Mouse (Mus musculus): ENCODE data around the gene Nell2.
"Not testable (repeated sequence)": the region's sequence is repeated elsewhere in the genome, so short reads cannot be mapped to it uniquely, and the experiment has no call there.

Gene Nell2

DNA sequence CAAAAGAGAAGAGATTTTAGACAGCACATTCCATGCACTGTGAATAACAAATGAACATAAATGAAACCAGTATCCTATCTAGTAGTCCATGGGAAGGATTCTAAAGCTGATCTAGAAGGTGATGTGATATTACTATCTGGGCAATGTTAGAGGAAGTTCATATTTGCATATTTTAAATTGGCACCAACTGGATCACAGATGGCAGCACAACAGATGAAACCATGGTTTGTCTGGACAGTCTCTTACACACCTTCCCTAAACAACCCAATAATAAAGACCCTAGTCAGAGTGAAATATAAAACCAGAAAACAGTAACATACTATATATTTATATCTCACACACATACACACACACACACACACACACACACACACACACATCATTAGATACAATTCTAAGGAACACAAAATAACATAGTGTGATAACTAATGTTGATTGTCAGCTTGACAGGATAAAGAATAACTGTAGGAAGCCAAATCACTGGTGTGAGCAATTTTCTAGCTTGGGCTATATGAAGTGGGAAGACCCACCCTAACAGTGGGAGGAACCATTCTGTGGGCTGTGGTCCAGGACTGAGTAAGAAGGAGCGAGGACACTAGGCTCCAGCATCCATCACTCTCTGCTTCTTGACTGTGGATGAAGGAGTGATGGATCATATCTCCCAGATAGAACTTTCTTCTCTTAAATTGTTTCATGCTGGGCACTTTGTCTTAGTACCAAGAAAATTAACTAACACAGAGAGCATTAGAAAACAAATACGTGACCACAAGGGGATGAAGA lies 268.5 kb downstream of the Nell2 start:
- in situ Hi-C loops (cut with MboI; ENCODE audit: low sequenced_read_pairs): no loop called here

GRCm38 (mm10) chr15:95257131-95257530 lies 271.2 kb downstream of the Nell2 start:
- in situ Hi-C loops (cut with MboI; ENCODE audit: low sequenced_read_pairs): no loop called here

- in situ Hi-C loops (cut with MboI; ENCODE audit: low sequenced_read_pairs): no loop called here
Observed at GRCm38 (mm10) chr15:95245516-95245915, 282.8 kb downstream of the Nell2 start.

GRCm38 (mm10) chr15:95243876-95244275 lies 284.5 kb downstream of the Nell2 start:
- in situ Hi-C loops (cut with MboI; ENCODE audit: low sequenced_read_pairs): no loop called here

GRCm38 (mm10) chr15:95241161-95241560 lies 287.2 kb downstream of the Nell2 start:
- in situ Hi-C loops (cut with MboI; ENCODE audit: low sequenced_read_pairs): no loop called here

GRCm38 (mm10) chr15:95237021-95237420 lies 291.3 kb downstream of the Nell2 start:
- in situ Hi-C loops (cut with MboI; ENCODE audit: low sequenced_read_pairs): not testable (repeated sequence)

- in situ Hi-C loops (cut with MboI; ENCODE audit: low sequenced_read_pairs): no loop called here
Observed at GRCm38 (mm10) chr15:95236509-95236908, 291.9 kb downstream of the Nell2 start.

- in situ Hi-C loops (cut with MboI; ENCODE audit: low sequenced_read_pairs): no loop called here
Observed at GRCm38 (mm10) chr15:95231171-95231570, 297.2 kb downstream of the Nell2 start.

GRCm38 (mm10) chr15:95216640-95217365 lies 311.6 kb downstream of the Nell2 start:
- in situ Hi-C loops (cut with MboI; ENCODE audit: low sequenced_read_pairs): no loop called here

DNA sequence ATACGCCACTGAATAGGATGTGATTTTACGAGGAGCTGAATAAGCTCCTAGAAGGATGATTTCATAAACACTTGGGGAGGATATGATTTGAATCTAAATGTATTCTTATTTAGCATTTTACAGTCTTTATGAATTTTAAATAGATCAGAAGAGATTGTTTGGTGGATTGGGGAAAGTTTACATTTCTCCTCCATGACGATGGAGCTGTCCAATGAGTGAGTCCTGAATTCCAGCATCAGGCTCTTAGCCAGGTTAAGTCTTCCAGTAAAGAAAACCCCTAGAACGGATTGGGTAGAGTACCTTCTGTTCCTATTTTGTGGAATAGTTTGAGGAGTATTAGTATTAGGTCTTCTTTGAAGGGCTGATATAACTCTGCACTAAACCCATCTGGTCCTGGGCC lies 317.8 kb downstream of the Nell2 start:
- in situ Hi-C loops (cut with MboI; ENCODE audit: low sequenced_read_pairs): no loop called here

DNA sequence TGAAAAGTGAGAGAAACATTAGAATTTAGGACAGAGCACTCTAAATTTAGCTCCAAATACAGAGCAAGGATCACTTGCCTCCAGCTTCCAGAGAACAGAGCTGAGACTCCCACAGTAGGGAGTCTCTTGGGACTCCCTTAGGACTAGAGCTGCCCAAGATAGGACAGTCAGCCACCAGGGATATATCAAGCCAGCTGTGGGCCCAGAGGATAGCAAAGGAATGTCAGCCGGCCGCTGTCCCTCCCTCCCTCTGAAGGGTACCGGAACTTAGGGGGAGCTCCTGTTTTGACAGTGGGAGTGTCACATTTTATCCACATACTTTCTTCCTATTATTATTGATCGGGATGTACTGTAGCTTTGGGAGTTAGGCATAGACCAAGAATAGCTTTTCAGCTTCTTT lies 319.2 kb downstream of the Nell2 start:
- in situ Hi-C loops (cut with MboI; ENCODE audit: low sequenced_read_pairs): no loop called here

DNA sequence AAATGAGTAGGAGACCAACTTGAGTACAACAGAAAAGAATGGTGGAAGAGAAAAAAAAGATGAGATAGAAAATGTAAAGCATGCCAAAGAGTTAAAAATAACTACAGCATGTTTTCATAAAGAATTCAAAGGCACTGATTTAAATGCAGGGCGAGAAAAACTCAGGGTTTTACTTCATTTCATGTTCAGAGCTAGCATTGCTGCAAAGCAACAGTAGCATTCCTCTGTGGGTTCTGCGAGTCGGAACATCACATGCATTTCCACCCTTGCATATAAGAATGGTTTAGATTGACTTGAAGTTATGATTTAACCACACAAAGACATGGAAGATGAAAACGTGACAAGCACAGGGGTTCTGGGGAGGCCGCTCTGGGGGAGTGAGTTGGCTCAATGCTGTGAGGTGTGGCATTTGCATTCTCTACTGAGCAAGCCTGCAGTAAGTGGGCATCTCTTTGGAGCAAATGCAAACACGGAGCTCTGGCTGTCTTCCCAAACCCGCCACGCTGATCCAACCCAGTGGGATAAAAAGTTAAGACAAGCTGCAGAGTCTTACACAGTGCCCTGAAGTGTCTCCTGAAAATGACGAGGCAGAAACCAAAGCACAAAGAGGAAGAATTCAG lies 334.6 kb downstream of the Nell2 start:
- in situ Hi-C loops (cut with MboI; ENCODE audit: low sequenced_read_pairs): no loop called here

GRCm38 (mm10) chr15:95192951-95193350 lies 335.4 kb downstream of the Nell2 start:
- in situ Hi-C loops (cut with MboI; ENCODE audit: low sequenced_read_pairs): no loop called here

DNA sequence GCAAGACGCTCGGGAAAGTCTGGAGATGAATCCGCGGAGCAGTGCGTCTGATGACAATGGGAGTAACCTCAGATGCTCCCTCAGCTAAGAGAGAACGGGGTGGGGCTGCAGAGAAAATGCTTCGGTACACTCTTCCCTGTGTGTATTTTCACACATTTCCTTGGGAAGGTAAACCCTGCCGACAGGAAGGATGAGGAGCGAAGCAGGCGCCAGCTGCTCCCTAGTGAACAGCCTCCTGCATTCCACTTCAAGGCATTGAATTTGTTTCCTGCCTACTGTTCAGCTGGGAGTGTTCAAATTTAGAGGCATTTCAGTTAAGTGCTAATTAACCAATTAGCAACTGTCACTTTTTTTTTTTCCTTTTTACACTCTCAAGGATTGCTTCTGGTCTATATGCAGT lies 342.1 kb downstream of the Nell2 start:
- in situ Hi-C loops (cut with MboI; ENCODE audit: low sequenced_read_pairs): no loop called here

DNA sequence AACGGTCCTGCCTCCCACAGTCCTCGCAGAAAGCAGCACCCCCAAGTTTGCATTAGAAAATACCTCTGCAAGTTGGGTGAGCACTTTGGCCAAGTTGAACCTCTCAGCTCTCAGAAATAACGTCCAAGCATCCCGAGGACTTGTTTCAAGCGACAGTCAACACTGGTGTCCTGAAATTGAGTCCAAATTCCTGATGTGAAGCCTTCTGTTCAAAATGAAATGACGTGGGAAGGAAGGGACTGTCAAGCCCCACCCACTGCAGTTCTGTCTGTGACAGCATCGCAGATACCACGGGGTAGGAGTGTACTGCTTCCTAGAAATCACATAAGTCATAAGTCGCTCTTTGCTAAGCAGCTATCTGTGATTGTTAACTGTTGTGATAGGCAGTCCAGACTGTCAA lies 342.9 kb downstream of the Nell2 start:
- in situ Hi-C loops (cut with MboI; ENCODE audit: low sequenced_read_pairs): no loop called here

- in situ Hi-C loops (cut with MboI; ENCODE audit: low sequenced_read_pairs): no loop called here
Observed at GRCm38 (mm10) chr15:95183450-95183849, 344.9 kb downstream of the Nell2 start.

DNA sequence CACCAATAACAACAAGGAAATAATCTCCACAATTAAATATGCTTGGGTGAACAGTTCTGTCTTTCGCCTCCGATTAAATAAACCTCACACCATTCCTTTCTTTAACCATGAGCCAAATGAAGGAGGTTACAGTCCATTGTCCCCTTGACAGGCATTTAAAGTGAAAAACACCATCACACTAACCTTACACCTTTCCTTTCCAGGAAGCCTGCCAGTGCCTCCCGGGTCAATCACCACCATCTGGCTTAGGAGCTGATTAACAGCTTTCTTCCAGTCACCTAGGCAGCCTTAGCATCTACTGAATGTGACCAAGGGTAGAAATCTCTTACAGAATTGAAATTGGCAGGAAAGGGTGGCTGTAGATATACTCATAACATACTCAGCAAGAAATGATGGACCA lies 371.5 kb downstream of the Nell2 start:
- in situ Hi-C loops (cut with MboI; ENCODE audit: low sequenced_read_pairs): no loop called here

GRCm38 (mm10) chr15:95145118-95145517 lies 383.2 kb downstream of the Nell2 start:
- in situ Hi-C loops (cut with MboI; ENCODE audit: low sequenced_read_pairs): no loop called here

- in situ Hi-C loops (cut with MboI; ENCODE audit: low sequenced_read_pairs): no loop called here
Observed at GRCm38 (mm10) chr15:95144131-95144530, 384.2 kb downstream of the Nell2 start.

DNA sequence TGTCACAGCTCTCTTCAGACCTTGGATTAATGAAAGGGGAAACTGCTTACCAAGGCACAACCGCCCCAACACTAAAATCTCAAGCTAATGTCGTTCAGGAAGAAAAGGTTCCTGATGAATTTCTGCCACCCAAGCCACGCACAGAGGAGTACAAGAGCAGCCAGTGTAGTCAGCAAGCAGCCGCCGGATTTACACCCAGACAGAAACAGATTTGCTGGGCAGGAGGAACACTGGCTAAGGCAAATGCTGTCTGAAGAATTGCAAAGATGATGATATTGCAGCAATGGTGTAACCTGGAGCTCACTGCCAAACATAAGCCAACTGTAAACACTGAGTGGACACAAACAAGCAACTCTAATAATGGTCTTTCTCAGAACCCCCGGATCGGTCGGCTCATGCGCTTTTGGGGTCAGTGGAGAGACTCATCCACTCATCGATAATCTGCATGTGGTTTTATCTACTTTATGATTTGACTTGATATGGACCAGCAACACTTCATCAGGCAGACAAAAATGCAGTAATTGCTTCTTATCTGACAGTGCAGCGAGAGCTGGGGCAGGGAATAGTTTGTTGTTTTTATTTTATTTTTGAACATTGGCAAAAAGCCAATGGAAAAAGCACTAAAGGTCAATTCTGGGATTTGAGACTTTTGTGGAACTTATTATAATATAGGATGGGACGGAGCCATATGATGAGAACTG lies 389.5 kb downstream of the Nell2 start:
- in situ Hi-C loops (cut with MboI; ENCODE audit: low sequenced_read_pairs): no loop called here
